Mouse (Mus musculus) adipose tissue, adult 10 weeks (tissue): ENCODE data around the gene Leng9. TPM values are rescaled to one million over a fixed set of nuclear protein-coding genes. Genes with fewer than 3 reads are reported as not detected.

ENCODE experiments used
- polyA plus RNA-seq: library from polyadenylated mRNA; stranded (reverse); fragments of 350-450 nt; fragmentation: Illumina TruSeq; extraction: RNeasy Lipid Tissue Mini Kit (QIAGEN cat#74804); gene quantifications from one replicate; pipeline ENCODE4 v1.2.3, GENCODE M21; 2014; ENCODE audit warnings: low read depth, low replicate concordance

The Leng9 gene
- polyA plus RNA-seq = 5.9 TPM

GRCm38 (mm10) chr7:4150059-4150541 is at the start of gene Leng9:
Gene Leng9 (minus strand): TSS chr7:4150374.

DNA sequence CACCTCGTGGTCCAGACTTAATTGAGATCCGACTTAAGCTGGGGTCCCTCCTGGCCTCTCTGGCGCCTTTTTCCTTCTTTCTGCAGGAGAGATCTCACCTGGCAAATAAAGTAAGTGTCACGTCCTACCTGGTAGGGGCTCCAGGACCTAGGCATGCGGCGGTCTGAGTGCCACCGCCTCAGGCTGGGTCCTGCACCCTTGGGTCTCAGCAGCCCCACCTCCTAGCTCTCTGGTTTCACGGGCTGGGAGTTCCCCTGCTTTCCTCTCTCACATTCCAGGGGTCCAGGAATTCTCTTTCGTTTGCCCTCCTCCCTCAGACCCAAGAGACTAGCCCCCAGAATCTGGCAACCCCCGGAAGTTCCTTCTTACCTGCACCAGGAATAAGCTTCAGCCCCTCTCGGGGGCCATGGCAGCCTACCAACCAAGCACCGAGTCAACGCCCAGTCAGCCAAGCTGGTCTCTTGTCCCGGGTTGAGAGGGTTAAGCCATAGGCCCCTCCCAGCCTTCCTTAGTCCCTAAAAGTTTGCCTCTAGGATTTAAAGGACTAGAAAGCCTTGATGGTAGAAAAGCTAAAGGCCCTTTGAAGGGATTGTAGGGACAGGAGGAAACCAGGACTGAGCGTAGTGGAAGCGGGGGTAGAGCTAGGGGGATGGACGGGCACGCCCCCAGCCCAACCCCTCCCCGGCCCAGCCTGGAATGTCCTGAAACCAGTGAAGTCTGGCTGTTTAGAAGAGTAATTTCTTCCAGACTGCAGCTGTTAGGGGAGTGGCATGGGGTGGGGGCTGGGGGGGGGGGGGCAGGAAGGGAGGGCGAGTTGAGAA is 14.1 kb upstream of the Leng9 start, which contains the start of gene Cdc42ep5:
Gene Cdc42ep5, minus strand, starts transcription at position 771 of the 821 bp plus-strand sequence.

DNA sequence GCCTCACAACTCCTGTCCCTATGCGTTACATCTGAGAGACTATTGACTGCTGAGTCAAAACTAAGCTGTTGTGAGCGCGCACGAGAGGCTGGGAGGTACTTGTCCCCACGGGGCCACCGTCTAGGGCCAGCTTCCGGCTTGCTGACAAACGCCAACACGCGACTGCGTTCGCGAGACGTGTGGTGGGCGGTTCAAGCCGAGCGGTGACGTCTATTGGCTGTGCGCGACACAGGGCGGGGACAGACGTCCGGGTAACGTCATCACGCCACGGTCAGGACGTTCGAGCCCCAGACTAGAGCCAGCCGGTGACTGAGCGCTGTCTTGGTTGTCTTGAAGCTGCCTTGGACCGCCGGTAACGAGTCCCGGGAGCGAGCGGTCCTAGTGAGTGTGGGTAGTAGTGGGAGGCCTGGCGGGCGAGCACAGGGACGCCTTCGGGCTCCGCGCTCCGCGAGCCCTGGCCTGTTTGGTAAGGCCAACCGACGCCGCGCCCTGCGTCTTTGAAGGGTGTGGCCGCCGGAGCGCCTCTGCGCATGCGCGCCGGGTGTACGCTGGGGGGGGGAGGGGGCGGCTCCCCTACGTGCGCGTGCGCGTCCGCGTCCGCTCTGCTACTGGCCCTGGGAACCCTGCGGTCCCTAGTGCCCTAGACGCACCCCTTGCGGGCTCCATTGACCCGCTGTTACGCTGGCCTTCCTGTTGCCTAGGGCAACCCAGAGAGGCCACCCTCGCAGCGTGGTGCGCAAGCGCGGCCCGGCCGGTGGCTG is 13.2 kb downstream of the Leng9 start, which contains the start of gene Leng8:
Gene Leng8, plus strand, starts transcription at position 269 of the 761 bp plus-strand sequence.

GRCm38 (mm10) chr7:4119344-4119902 is 30.8 kb downstream of the Leng9 start, which contains the start of gene Ttyh1:
Gene Ttyh1 (plus strand): TSS chr7:4119408.

Other genes with a start within 250 kb of the Leng9 start
- 1.6 TPM for gene Lilra6, start 234.9 kb downstream of the Leng9 start, polyA plus RNA-seq
- 4.2 TPM for gene Lair1, start 87.2 kb downstream of the Leng9 start, polyA plus RNA-seq
- gene Ttyh1, start 31.0 kb downstream of the Leng9 start, polyA plus RNA-seq = 35.5 TPM
- 237 TPM for gene Leng8, start 13.3 kb downstream of the Leng9 start, polyA plus RNA-seq
- 7.0 TPM for gene Cdc42ep5, start 14.5 kb upstream of the Leng9 start, polyA plus RNA-seq
- gene Lilra5, start 87.4 kb upstream of the Leng9 start, polyA plus RNA-seq = 0.88 TPM
- gene Ncr1, start 187.3 kb upstream of the Leng9 start, polyA plus RNA-seq = 1.3 TPM
- gene Gp6, start 247.4 kb upstream of the Leng9 start, polyA plus RNA-seq = not detected